Mouse (Mus musculus) spleen, postnatal 36 days (tissue): Measurements from ENCODE around the gene 0610012G03Rik.
"Not testable (repeated sequence)": the region's sequence is repeated elsewhere in the genome, so short reads cannot be mapped to it uniquely, and the experiment has no call there.

ENCODE experiments used
- DNase-seq, 2 experiments: peaks; one replicate each; pipeline ENCODE4 v3.0.0; 2022; ENCODE audit warnings: low spot score in 2 of 2, mixed read lengths in 1 of 2

The 0610012G03Rik gene

DNA sequence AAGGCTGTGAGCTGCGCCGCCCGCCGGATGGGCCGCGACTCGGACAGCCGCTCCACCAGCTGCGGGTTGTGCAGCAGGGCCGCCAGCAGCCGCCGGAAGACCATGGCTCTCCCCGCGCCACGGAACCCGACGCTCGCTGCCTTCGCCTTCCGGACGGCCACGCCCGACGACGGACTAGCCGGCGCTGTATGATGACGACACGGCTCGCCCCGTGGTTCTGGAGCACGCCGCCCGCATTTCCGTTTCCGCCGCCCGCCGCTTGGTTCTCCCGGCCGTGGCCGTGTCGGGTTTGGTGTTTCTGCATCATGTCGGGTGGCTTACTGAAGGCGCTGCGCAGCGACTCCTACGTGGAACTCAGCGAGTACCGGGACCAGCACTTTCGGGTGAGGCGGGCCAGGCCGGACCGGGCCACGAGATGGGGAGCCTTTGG, at the start of gene 0610012G03Rik, which contains the start of gene Ncbp2:
TSS of gene 0610012G03Rik (minus strand) at position 150 of the 430 bp plus-strand sequence.
TSS of gene Ncbp2 (plus strand) at position 169 of the 430 bp plus-strand sequence.
- peak; percentile 93 for DNase-seq

GRCm38 (mm10) chr16:31996371-31996770, 48.1 kb upstream of the 0610012G03Rik start:
- no peak for DNase-seq

- DNase-seq = no peak
Observed at GRCm38 (mm10) chr16:31993946-31994345, 45.7 kb upstream of the 0610012G03Rik start.

- no peak for DNase-seq
Observed at GRCm38 (mm10) chr16:31993195-31993594, 44.9 kb upstream of the 0610012G03Rik start.

- no peak for DNase-seq
Observed at GRCm38 (mm10) chr16:31992039-31992438, 43.7 kb upstream of the 0610012G03Rik start.

- DNase-seq = no peak
Observed at GRCm38 (mm10) chr16:31980946-31981345, 32.7 kb upstream of the 0610012G03Rik start.

- DNase-seq = no peak
Observed at GRCm38 (mm10) chr16:31979501-31979900, 31.2 kb upstream of the 0610012G03Rik start.

DNA sequence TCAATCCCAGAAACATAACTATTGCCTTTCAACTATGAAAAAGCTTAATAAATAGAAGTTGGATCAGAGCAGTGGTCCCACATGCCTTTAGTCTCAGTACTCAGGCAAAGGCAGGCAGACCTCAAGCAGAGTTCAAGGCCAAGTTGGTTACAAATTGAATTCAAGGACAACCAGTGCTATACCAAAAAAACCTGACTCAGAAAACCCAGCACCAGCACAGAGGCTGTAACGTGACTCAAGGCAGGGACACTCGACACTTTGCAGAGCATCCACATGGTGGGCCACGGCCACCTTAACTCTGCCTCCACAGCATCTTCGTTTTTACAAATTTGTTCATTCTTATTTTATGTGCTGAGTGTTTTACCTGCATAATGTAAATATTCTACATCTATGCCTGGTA, 27.0 kb upstream of the 0610012G03Rik start:
- DNase-seq = no peak

DNA sequence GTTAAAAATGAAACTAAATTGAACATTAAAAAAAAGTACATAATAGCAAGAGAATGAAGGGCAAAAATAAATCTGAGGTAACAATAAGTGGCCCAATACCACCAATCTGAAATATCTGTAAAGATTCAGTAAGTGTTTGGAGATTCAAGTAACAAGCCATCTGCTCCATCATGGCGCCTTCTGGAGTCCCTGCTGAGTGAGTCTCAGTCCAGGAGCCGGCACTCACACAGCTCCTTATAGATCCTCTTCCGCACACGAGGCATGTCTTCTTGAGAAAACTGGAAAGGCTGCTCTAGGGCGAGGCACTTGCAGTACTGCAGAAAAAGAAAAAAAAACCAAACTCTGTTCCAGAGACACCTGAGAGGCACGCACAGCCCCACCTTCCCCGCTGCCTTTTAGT, 14.9 kb upstream of the 0610012G03Rik start:
- no peak for DNase-seq

DNA sequence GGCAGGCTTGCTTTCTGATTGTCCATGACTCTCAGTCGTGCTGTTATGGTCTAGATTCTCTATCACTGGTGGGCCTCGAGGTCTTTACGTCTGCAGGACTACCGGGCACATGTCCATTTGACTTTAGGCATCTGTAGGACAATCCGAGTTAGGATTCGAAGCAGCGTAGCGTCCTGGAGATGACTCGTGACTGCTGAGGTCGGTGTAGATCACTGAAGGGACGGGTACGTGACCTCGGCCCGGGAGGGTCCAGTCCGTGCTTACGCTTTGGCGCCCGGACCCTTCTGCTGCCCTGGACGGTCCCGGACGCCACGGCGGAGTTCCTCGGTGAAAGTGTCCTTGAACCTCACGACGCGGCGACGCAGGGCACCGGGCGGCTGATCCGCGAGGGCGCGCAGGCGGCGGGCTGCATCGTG, 385 bp downstream of the 0610012G03Rik start:
- no peak for DNase-seq

DNA sequence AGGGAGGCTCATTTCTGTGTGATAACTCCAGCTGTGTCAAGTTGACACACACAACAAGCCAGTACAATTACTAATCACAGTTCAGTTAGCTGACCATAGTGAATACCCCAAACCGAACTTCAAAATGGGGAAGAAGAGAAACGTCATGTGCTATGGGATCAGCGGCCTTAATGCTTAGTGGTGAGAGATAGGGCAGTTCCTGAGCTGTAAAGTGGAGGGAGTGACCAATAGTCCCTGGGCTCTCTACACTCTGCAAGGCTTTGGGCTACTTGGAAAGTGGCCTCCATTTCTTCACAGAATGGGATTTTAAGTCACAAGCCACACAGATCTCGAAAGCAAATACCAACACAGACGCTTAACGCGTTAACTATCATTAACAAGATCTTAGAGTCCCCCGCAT, 961 bp downstream of the 0610012G03Rik start:
- DNase-seq = no peak

- DNase-seq = not testable (repeated sequence)
Observed at GRCm38 (mm10) chr16:31945986-31946385, 2.3 kb downstream of the 0610012G03Rik start.

- no peak for DNase-seq
Observed at GRCm38 (mm10) chr16:31945372-31945771, 2.9 kb downstream of the 0610012G03Rik start.

GRCm38 (mm10) chr16:31944698-31945255, 3.5 kb downstream of the 0610012G03Rik start:
- no peak for DNase-seq

DNA sequence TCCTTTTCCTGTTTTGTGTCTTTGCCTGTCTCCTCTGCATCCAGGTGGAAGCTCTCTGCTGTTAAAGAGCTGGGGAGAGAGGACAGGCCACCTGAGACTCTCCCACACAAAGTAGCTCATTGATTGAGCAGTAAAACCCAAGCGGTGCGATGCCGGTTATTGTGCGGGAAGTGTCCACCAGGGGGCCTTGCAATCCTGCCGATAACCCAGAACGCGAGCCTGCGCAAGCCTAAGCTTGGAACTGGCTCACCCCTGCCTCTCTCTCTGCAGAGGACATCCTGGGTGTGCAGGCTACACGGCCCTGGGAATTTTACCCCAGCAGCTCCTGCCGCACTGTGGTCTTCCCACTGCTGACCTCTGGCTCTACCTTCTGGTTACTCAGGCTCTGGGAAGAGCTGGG, 4.3 kb downstream of the 0610012G03Rik start:
- DNase-seq = peak; percentile 65 to 70

- no peak for DNase-seq
Observed at GRCm38 (mm10) chr16:31940586-31940985, 7.7 kb downstream of the 0610012G03Rik start.

GRCm38 (mm10) chr16:31938856-31939255, 9.4 kb downstream of the 0610012G03Rik start:
- no peak for DNase-seq

GRCm38 (mm10) chr16:31936568-31936967, 11.7 kb downstream of the 0610012G03Rik start:
- no peak for DNase-seq

- DNase-seq = peak in 1 of 2 experiments; percentile 18
Observed at GRCm38 (mm10) chr16:31935091-31935979, 13.0 kb downstream of the 0610012G03Rik start.

GRCm38 (mm10) chr16:31934550-31935010, 13.7 kb downstream of the 0610012G03Rik start:
- DNase-seq = no peak

- DNase-seq = no peak
Observed at GRCm38 (mm10) chr16:31933751-31934549, 14.3 kb downstream of the 0610012G03Rik start, which contains the start of gene Pigz. Pigz (plus strand) TSS chr16:31933851.
